Mouse (Mus musculus): ENCODE results near the gene Susd6. TPM values are rescaled to one million over a fixed set of nuclear protein-coding genes. Genes with fewer than 3 reads are reported as not detected.

The Susd6 gene
- polyA plus RNA-seq, 2 experiments, result 11.1 to 11.6 TPM

DNA sequence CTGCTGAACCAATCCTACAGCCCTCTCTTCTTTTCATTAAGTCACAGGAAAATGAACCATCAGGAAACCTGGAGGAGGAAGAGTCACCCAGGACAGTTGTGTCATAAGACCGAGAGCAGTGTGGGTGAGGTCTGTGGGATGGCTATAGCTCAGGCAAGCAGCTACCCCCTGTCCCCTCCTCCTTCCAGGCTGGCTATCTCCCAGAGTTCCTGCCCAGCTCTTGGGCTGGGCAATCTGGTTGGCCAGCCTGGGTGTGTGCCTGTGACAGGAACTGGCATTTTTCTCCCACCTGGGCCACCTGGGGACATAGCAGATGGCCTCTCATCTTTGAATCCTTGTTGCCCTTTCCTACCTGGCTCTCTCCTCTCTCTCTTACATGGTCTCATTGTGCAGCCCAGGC is 6.4 kb upstream of the Susd6 start:
- Histone ChIP-seq H3K36me3 (replicated peaks; ENCODE audit: control insufficient read depth, insufficient read depth, low read depth) (no peaks in the 10 kb centered on the region), H3K27me3 (ENCODE audit: control insufficient read depth, insufficient read depth, low read length) (no peaks in the 10 kb centered on the region), H3K9me3 (ENCODE audit: control insufficient read depth, low read length) (no peaks in the 10 kb centered on the region), H3K9ac (replicated peaks) (no peak overlapping the region), H3K4me2 (ENCODE audit: low read depth) (no peak overlapping the region), H3K4me3 (ENCODE audit: insufficient read depth in 1 of 2, low read depth in 2 of 2, low read length in 2 of 2) (no peak overlapping the region), H3K27ac (no peak overlapping the region; the same call in 1 of the 2 replicates), H3K4me1 (replicated peaks; ENCODE audit: control insufficient read depth in 2 of 2, insufficient read depth in 2 of 2, low read length in 1 of 2) (peaks cover 36 to 42% of the 10 kb centered on the region in 2 experiments)
- DNase-seq (ENCODE audit: low read depth in 3 of 3, low spot score in 3 of 3) (no peak), ATAC-seq (ENCODE audit: insufficient read depth) (peak; percentile 46; the same call in 1 of the 2 replicates)
- 44% methylated on average over 1 of the region's 1 CpGs for WGBS (ENCODE audit: insufficient replicate concordance)
- TF ChIP-seq EP300 (IDR thresholded peaks at IDR 0.05; ENCODE audit: low read depth), result no peak
- TF ChIP-seq CTCF (IDR thresholded peaks at IDR 0.05; ENCODE audit: low read depth), result no peak

DNA sequence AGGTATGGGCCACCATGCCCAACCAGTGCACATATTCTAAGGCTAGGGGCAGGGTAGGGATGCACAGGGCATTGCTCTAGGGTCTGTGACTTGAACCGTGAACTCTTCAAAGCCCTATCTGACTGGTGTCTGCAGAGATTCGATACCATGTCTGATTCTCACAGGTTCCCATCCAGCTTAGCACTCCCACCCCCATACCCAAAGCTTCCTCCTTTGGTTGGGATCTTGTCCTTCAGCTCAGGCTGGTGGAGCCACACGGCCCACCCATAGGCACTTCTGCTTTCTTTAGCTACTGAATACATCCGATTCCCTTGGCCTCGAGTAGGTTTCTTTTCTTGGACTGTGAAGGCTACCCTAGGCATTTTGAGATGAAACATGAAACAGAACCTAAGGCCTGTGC is 5.3 kb upstream of the Susd6 start:
- Histone ChIP-seq H3K27ac (no peak overlapping the region), H3K4me1 (replicated peaks; ENCODE audit: control insufficient read depth in 2 of 2, insufficient read depth in 2 of 2, low read length in 1 of 2) (peaks cover 40% of the 10 kb centered on the region in 2 experiments), H3K4me2 (ENCODE audit: low read depth) (no peak overlapping the region), H3K9ac (replicated peaks) (no peak overlapping the region; the same call in 1 of the 2 replicates), H3K9me3 (ENCODE audit: control insufficient read depth, low read length) (no peaks in the 10 kb centered on the region), H3K27me3 (ENCODE audit: control insufficient read depth, insufficient read depth, low read length) (no peaks in the 10 kb centered on the region), H3K4me3 (ENCODE audit: insufficient read depth in 1 of 2, low read depth in 2 of 2, low read length in 2 of 2) (no peak overlapping the region), H3K36me3 (replicated peaks; ENCODE audit: control insufficient read depth, insufficient read depth, low read depth) (no peaks in the 10 kb centered on the region)
- ATAC-seq (ENCODE audit: insufficient read depth) (no peak), DNase-seq (ENCODE audit: low read depth in 3 of 3, low spot score in 3 of 3) (no peak)
- WGBS (ENCODE audit: insufficient replicate concordance), result 25% methylated on average over 5 of the region's 5 CpGs
- TF ChIP-seq EP300 (IDR thresholded peaks at IDR 0.05; ENCODE audit: low read depth) (no peak), CTCF (IDR thresholded peaks at IDR 0.05; ENCODE audit: low read depth) (no peak)

DNA sequence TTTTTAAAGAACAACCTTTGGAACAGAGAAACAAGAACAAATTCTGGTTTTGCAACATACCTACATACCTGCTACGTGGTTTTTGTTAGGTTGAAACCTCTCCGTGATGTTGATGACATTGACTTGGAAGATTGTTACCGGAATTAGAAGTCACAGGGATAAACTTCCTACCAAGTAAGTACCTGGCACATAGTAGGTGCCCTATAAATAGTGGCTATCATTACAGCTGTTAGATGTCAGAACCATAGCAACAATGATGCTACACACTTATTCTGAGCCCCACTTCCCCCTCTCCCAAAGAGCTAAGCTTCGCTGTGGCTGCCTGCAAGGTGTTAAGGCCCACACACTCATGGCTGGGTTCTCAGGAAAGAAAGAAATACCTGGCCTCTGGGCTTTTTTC is 4.7 kb upstream of the Susd6 start:
- TF ChIP-seq CTCF (IDR thresholded peaks at IDR 0.05; ENCODE audit: low read depth) (no peak), EP300 (IDR thresholded peaks at IDR 0.05; ENCODE audit: low read depth) (no peak)
- DNase-seq (ENCODE audit: low read depth in 3 of 3, low spot score in 3 of 3), result no peak
- no peak for ATAC-seq (ENCODE audit: insufficient read depth)
- H3K4me2 ChIP-seq (ENCODE audit: low read depth), result no peak overlapping the region
- 82% methylated on average over 4 of the region's 4 CpGs for WGBS (ENCODE audit: insufficient replicate concordance)
- no peaks in the 10 kb centered on the region for H3K36me3 ChIP-seq (replicated peaks; ENCODE audit: control insufficient read depth, insufficient read depth, low read depth)
- no peaks in the 10 kb centered on the region for H3K9me3 ChIP-seq (ENCODE audit: control insufficient read depth, low read length)
- H3K27me3 ChIP-seq (ENCODE audit: control insufficient read depth, insufficient read depth, low read length), result no peaks in the 10 kb centered on the region
- H3K27ac ChIP-seq, result no peak overlapping the region; the same call in 1 of the 2 replicates
- H3K4me3 ChIP-seq (ENCODE audit: insufficient read depth in 1 of 2, low read depth in 2 of 2, low read length in 2 of 2), result no peak overlapping the region
- peaks cover 40% of the 10 kb centered on the region in 2 experiments for H3K4me1 ChIP-seq (replicated peaks; ENCODE audit: control insufficient read depth in 2 of 2, insufficient read depth in 2 of 2, low read length in 1 of 2)
- H3K9ac ChIP-seq (replicated peaks), result peak overlapping the region; percentile 24

DNA sequence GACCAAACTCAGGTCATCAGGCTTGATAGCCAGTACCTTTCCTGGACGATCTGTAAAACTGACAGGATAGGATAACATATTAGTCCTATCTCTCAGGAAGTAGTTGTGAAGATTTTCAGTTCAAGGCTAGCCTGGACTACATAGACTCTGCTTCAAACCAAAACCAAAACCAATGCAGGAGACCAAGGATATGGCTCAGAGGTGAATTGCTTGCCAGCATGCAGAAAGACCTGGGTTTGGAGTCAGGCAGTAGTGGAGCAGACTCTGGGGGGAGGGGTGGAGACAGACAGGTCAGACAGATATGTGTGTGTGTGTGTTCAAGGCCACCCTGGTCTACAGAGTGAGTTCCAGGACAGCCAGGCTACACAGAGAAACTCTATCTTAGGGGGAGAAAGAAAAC is 3.7 kb upstream of the Susd6 start:
- Histone ChIP-seq H3K9me3 (ENCODE audit: control insufficient read depth, low read length) (no peaks in the 10 kb centered on the region), H3K27ac (no peak overlapping the region), H3K36me3 (replicated peaks; ENCODE audit: control insufficient read depth, insufficient read depth, low read depth) (no peaks in the 10 kb centered on the region), H3K27me3 (ENCODE audit: control insufficient read depth, insufficient read depth, low read length) (no peaks in the 10 kb centered on the region), H3K4me1 (replicated peaks; ENCODE audit: control insufficient read depth in 2 of 2, insufficient read depth in 2 of 2, low read length in 1 of 2) (peaks cover 40% of the 10 kb centered on the region in 2 experiments), H3K9ac (replicated peaks) (peak overlapping the region; percentile 16; the same call in 1 of the 2 replicates), H3K4me3 (ENCODE audit: insufficient read depth in 1 of 2, low read depth in 2 of 2, low read length in 2 of 2) (no peak overlapping the region), H3K4me2 (ENCODE audit: low read depth) (no peak overlapping the region)
- 28% methylated on average over 1 of the region's 1 CpGs for WGBS (ENCODE audit: insufficient replicate concordance)
- TF ChIP-seq CTCF (IDR thresholded peaks at IDR 0.05; ENCODE audit: low read depth) (no peak), EP300 (IDR thresholded peaks at IDR 0.05; ENCODE audit: low read depth) (no peak)
- DNase-seq (ENCODE audit: low read depth in 3 of 3, low spot score in 3 of 3) (no peak), ATAC-seq (ENCODE audit: insufficient read depth) (no peak)

DNA sequence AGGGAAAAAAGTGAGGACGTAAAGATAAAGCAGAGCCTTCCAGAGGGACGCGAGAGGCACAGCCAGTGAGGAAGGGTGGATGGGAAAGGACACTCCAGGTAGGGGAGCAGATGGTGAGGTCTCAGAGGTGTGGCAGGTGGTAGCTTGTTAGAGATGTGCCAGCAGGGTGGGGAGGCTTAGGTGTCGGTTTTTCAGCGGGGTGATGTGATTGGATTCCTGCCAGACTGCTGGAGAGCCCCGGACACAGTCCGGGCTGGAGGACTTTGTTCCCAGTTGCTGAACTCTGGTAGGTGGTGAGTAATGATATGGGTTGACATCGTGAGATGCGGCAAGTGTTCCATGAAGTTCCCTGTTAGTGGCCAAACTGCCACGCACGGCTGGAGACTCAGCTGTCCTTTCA is 2.7 kb upstream of the Susd6 start:
- whole genome bisulfite sequencing (ENCODE audit: insufficient replicate concordance), result 58% methylated on average over 11 of the region's 11 CpGs
- no peak overlapping the region for H3K27ac ChIP-seq
- DNase-seq (ENCODE audit: low read depth in 3 of 3, low spot score in 3 of 3) (no peak), ATAC-seq (ENCODE audit: insufficient read depth) (no peak)
- H3K27me3 ChIP-seq (ENCODE audit: control insufficient read depth, insufficient read depth, low read length), result no peaks in the 10 kb centered on the region
- H3K9me3 ChIP-seq (ENCODE audit: control insufficient read depth, low read length), result no peaks in the 10 kb centered on the region
- peak overlapping the region; percentile 9; the same call in 1 of the 2 replicates for H3K4me2 ChIP-seq (ENCODE audit: low read depth)
- H3K4me3 ChIP-seq (ENCODE audit: insufficient read depth in 1 of 2, low read depth in 2 of 2, low read length in 2 of 2), result no peak overlapping the region
- peaks cover 45 to 48% of the 10 kb centered on the region in 2 experiments for H3K4me1 ChIP-seq (replicated peaks; ENCODE audit: control insufficient read depth in 2 of 2, insufficient read depth in 2 of 2, low read length in 1 of 2)
- H3K9ac ChIP-seq (replicated peaks), result no peak overlapping the region
- H3K36me3 ChIP-seq (replicated peaks; ENCODE audit: control insufficient read depth, insufficient read depth, low read depth), result no peaks in the 10 kb centered on the region
- TF ChIP-seq EP300 (IDR thresholded peaks at IDR 0.05; ENCODE audit: low read depth) (no peak), CTCF (IDR thresholded peaks at IDR 0.05; ENCODE audit: low read depth) (no peak)

Measured in liver, embryonic 14.5 days (tissue).